Mouse (Mus musculus) G1E-ER4 (cell line): Measurements from ENCODE around the gene Mrgprb8. TPM values are rescaled to one million over a fixed set of nuclear protein-coding genes. Genes with fewer than 3 reads are reported as not detected.

ENCODE experiments used
- GATA1 ChIP-seq: IDR thresholded peaks from one replicate; pipeline ENCODE4 v1.8.0; 2012; ENCODE audit warnings: low read length, inconsistent platforms
- polyA plus RNA-seq: library from polyadenylated mRNA; stranded (reverse); fragments of >175 nt; gene quantifications from 2 replicates; pipeline ENCODE4 v1.2.3, GENCODE M21; 2012

The Mrgprb8 gene
- polyA plus RNA-seq = not detected in 2 replicates

GRCm38 (mm10) chr7:48388226-48388625, at the start of gene Mrgprb8:
Gene Mrgprb8 (plus strand): TSS chr7:48388526.
- TF ChIP-seq GATA1 = no peak

GRCm38 (mm10) chr7:48436581-48436980, 48.3 kb downstream of the Mrgprb8 start:
- TF ChIP-seq GATA1 = no peak

Other genes starting within 250 kb of the Mrgprb8 start
- gene Mrgprb5, start 219.5 kb upstream of the Mrgprb8 start, polyA plus RNA-seq = not detected in 2 replicates
- gene Mrgprb4, start 189.2 kb upstream of the Mrgprb8 start, polyA plus RNA-seq = not detected in 2 replicates
- gene Mrgprb1, start 67.8 kb downstream of the Mrgprb8 start, polyA plus RNA-seq = not detected in 2 replicates
- gene Mrgprx2, start 110.8 kb downstream of the Mrgprb8 start, polyA plus RNA-seq = not detected in 2 replicates
- gene Mrgprb2, start 169.6 kb downstream of the Mrgprb8 start, polyA plus RNA-seq = not detected in 2 replicates